Mouse (Mus musculus): ENCODE measurements at regions not wholly inside any gene's neighbourhood (a gene's known extent, or its start where the extent isn't known, plus 50 kb on each side); places are given as distances from the start of the nearest gene placed in this dataset.

- no peak for DNase-seq (ENCODE audit: low read depth, low spot score)
These were observed 61.5 kb upstream of the Sp8 start for GRCm38 (mm10) chr12:118784643-118785042.

GRCm38 (mm10) chr12:118781978-118782377, 64.2 kb upstream of the Sp8 start:
- no peak for DNase-seq (ENCODE audit: low read depth, low spot score)

- DNase-seq (ENCODE audit: low read depth, low spot score): peak; percentile 39
These were observed 70.6 kb upstream of the Sp8 start for GRCm38 (mm10) chr12:118775463-118776064.

GRCm38 (mm10) chr12:118772790-118773189, 73.3 kb upstream of the Sp8 start:
- DNase-seq (ENCODE audit: low read depth, low spot score): peak; percentile 32

GRCm38 (mm10) chr12:118766472-118766871, 79.7 kb upstream of the Sp8 start:
- no peak for DNase-seq (ENCODE audit: low read depth, low spot score)

GRCm38 (mm10) chr12:118754076-118754475, 92.1 kb upstream of the Sp8 start:
- no peak for DNase-seq (ENCODE audit: low read depth, low spot score)

GRCm38 (mm10) chr12:118739103-118739502, 107.0 kb upstream of the Sp8 start:
- no peak for DNase-seq (ENCODE audit: low read depth, low spot score)

- DNase-seq (ENCODE audit: low read depth, low spot score): no peak
These were observed 120.2 kb upstream of the Sp8 start for GRCm38 (mm10) chr12:118725891-118726290.

GRCm38 (mm10) chr12:118719878-118720573, 126.1 kb upstream of the Sp8 start:
- no peak for DNase-seq (ENCODE audit: low read depth, low spot score)

- no peak for DNase-seq (ENCODE audit: low read depth, low spot score)
These were observed 129.3 kb upstream of the Sp8 start for GRCm38 (mm10) chr12:118716824-118717223.

- no peak for DNase-seq (ENCODE audit: low read depth, low spot score)
These were observed 139.5 kb upstream of the Sp8 start for GRCm38 (mm10) chr12:118706626-118707025.

- DNase-seq (ENCODE audit: low read depth, low spot score): no peak
These were observed 141.3 kb upstream of the Sp8 start for GRCm38 (mm10) chr12:118704826-118705225.

- DNase-seq (ENCODE audit: low read depth, low spot score): no peak
These were observed 142.4 kb upstream of the Sp8 start for GRCm38 (mm10) chr12:118703730-118704129.

GRCm38 (mm10) chr12:118703068-118703662, 143.0 kb upstream of the Sp8 start:
- no peak for DNase-seq (ENCODE audit: low read depth, low spot score)

GRCm38 (mm10) chr12:118701838-118702237, 144.3 kb upstream of the Sp8 start:
- no peak for DNase-seq (ENCODE audit: low read depth, low spot score)

- no peak for DNase-seq (ENCODE audit: low read depth, low spot score)
These were observed 148.0 kb upstream of the Sp8 start for GRCm38 (mm10) chr12:118698110-118698509.

- no peak for DNase-seq (ENCODE audit: low read depth, low spot score)
These were observed 151.4 kb upstream of the Sp8 start for GRCm38 (mm10) chr12:118694701-118695100.

GRCm38 (mm10) chr12:118682902-118683301, 163.2 kb upstream of the Sp8 start:
- DNase-seq (ENCODE audit: low read depth, low spot score): no peak

- DNase-seq (ENCODE audit: low read depth, low spot score): no peak
These were observed 168.1 kb upstream of the Sp8 start for GRCm38 (mm10) chr12:118677989-118678388.

- peak; percentile 68 for DNase-seq (ENCODE audit: low read depth, low spot score)
These were observed 184.6 kb upstream of the Sp8 start for GRCm38 (mm10) chr12:118661575-118661974.

- no peak for DNase-seq (ENCODE audit: low read depth, low spot score)
These were observed 185.0 kb upstream of the Sp8 start for GRCm38 (mm10) chr12:118661214-118661486.

GRCm38 (mm10) chr12:118660384-118661213, 185.5 kb upstream of the Sp8 start:
- DNase-seq (ENCODE audit: low read depth, low spot score): no peak

Data from A20 (cell line).